Mouse (Mus musculus) left cerebral cortex, adult 2 months (tissue): ENCODE results near the gene Tcap. TPM values are rescaled to one million over a fixed set of nuclear protein-coding genes. Genes with fewer than 3 reads are reported as not detected.

Experiments
- DNase-seq, 2 experiments: peaks; one replicate each; pipeline ENCODE4 v3.0.0; 2021 to 2022; ENCODE audit warnings: low spot score in 2 of 2, mixed read lengths in 1 of 2; ENCODE audit errors: extremely low spot score in 1 of 2
- H3K27ac ChIP-seq: fragments of 200-600 bp; 2 replicates; pipeline ENCODE4 v1.8.1; 2022
- H3K4me3 ChIP-seq: fragments of 200-600 bp; 2 replicates; pipeline ENCODE4 v1.8.1; 2022
- CTCF ChIP-seq: fragments of 200-600 bp; IDR thresholded peaks from 2 replicates; pipeline ENCODE4 v1.8.1; 2022; ENCODE audit warnings: antibody characterized with exemption, mild to moderate bottlenecking, moderate library complexity
- intact Hi-C: fragments of 180-260 bp; cut with DNase I; formaldehyde crosslinking; loops from one replicate; pipeline ENCODE4 v1.15.1; 2025
- total RNA-seq, 2 experiments: library from RNA; stranded (reverse); gene quantifications; 2 replicates each; pipeline ENCODE4 v1.2.3; 2021

The Tcap gene
- total RNA-seq, 2 experiments from 2014 or later, result 8.7 to 10.0 TPM

DNA sequence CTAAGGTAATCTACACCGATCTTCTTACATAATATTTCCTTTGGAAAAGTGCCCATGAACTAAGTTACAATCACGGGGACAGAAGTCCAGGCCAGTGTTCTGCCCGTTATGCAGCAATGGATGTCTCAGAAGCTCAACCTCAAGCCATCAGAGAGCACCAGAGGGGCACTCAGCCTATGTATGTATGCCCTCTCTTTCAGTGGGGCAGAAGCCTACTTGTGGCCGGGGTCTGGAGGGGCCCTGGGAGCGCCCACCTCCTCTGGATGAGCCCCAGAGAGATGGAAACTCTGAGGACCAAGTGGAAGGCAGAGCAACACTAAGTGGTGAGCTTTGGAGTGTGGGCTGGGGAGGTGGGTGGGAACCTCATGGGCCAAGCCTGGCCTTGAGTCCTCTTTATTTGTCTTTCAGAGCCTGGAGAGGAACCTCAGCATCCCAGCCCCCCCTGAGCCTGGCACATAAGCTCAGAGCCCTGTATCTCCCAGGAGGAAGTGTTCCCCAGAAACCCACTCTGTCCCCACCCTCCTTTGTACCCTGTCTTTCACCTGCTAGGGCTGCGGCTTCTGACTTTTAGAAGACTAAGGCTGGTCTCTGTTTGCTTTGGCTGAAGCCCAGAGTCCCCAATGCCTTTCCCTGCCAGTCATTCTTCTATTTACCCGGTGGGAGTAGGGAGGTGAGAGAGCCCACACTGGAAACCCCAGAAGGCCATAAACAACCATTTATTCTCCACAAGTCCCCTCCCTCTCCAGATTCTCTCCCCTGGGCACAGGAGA, 26.8 kb upstream of the Tcap start:
- Histone ChIP-seq H3K27ac (no peak overlapping the region), H3K4me3 (no peak overlapping the region)
- no peak for TF ChIP-seq CTCF
- DNase-seq, result no peak
- intact Hi-C loops, result loop anchor here (5.0 kb wide), 2 partner anchors 80 to 230 kb away; partner anchors contain the start of genes Mien1 and Ormdl3

DNA sequence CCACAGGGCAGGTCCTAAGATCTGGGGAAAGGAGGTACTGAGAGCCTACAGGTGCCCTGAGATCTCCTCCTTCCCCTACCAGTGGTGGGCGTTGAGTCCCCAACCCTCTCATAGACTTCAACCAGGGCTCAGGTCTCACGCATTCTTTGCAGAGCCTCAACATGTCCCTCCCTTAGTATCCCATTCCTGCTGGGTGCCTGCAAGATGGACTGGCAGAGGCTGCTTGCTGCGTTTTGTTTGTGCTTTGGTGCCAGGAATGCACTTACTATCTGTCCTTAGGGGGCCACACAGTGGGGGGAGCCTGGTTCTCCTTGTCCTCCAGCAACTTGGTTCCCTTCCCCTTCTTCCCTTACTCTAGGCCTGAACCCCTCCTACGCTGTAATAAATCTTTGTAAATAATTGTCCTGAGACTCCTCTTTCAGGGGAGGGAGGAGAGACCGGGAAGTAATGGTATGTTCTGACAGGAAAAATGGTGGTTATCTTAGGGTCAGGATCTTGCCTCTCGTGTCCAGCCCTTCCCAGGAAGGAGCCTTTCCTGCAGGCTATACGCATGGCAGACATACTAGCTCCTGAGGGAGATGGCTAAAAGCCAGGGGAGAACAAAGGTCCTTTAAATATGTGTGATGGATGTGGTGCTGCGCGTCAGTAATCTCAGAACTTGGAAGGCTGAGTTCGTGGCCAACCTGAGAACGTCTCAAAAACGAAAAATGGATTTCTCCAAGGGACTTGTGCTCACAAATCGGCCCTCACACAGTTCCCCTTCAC, 26.0 kb upstream of the Tcap start:
- DNase-seq, result no peak
- intact Hi-C loops, result loop anchor here (5.0 kb wide), 2 partner anchors 80 to 230 kb away; partner anchors contain the start of genes Mien1 and Ormdl3
- TF ChIP-seq CTCF, result no peak
- peak overlapping the region; percentile 87 for H3K4me3 ChIP-seq
- peak overlapping the region; percentile 70 for H3K27ac ChIP-seq

DNA sequence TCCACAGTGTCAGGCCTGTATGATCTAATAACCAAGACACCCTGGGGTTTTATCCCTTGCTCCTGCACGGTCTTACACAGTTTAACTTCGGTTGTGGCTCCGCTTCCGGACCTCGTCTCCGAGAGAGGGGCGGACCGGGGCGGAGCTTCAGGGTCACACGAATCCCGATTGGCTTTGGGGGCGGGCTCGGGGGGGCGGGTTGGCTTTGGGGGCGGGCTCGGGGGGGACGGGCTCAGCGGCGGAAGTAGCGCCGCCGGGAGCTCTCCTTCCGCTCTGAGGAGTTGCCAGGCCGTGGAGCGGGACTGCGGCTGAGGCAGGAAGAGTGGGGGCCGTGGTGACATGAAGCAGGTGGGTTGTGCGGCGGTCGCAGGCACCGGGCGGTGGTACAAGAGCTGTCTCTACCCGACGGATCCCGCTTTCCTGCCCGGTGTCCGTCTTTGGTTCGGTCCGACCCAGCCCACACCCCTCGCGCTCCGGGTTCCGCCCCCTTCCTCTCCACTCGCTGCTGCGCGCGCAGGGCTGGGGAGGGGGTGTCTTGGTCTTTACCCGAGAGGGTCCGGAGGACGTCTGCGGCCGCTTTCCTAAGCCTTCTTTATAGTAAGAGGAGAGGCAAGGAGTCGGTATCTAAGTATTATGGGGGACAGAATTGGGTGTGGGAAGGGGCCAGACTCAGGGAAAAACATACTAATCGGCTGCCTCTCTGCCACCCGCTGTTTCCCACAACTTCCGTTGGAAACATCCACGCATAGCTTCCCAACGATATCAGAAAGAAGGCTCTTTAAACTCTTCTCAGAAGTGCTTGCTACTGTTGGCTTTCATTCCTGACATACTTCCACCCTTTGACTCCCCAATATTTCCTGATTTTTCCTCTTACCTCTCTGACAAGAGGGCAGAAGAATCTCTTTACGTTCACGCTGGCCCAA, 25.2 kb upstream of the Tcap start, which contains the start of gene Stard3:
Gene Stard3, plus strand, starts transcription at position 208 of the 923 bp plus-strand sequence.
- intact Hi-C loops, result loop anchor here (5.0 kb wide), 2 partner anchors 79 to 229 kb away; partner anchors contain the start of genes Mien1 and Ormdl3

GRCm38 (mm10) chr11:98360866-98361521, 22.6 kb upstream of the Tcap start:
- no peak for TF ChIP-seq CTCF
- intact Hi-C loops, result no loop called here
- no peak for DNase-seq
- H3K4me3 ChIP-seq, result no peak overlapping the region
- peak overlapping the region; percentile 70 for H3K27ac ChIP-seq

More for the DNA sequence above, 25.2 kb upstream of the Tcap start, which contains the start of gene Stard3:
- peak; percentile 79 to 85 for DNase-seq
- no peak for TF ChIP-seq CTCF
- H3K4me3 ChIP-seq, result peak within 1 kb of the TSS; percentile 87
- peak within 1 kb of the TSS; percentile 94 for H3K27ac ChIP-seq

GRCm38 (mm10) chr11:98363817-98364216, 19.8 kb upstream of the Tcap start:
- Histone ChIP-seq H3K27ac (no peak overlapping the region), H3K4me3 (no peak overlapping the region)
- no peak for TF ChIP-seq CTCF
- intact Hi-C loops, result no loop called here
- DNase-seq, result no peak

GRCm38 (mm10) chr11:98364410-98364809, 19.2 kb upstream of the Tcap start:
- no peak for DNase-seq
- no peak for TF ChIP-seq CTCF
- H3K4me3 ChIP-seq, result no peak overlapping the region
- H3K27ac ChIP-seq, result no peak overlapping the region
- intact Hi-C loops, result no loop called here

DNA sequence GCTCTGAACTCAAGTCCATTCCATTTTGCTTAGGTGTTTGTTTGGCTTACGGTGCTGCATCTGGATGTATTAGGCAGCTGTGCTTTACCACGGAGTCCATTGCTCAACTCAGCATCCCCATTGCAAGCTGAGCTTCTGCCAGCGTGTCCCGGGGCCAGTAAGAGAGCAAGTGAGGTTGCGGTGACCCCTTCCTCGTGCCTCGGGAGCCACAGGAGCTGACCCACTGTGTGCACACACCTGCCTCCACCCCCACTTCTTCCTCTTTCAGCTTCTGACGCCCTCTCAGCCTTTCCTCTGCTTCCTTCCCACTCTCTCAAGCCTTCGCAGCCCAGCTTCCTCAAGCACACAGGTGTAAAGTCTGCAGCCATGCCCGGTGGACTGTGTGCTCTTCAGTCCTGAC, 17.3 kb upstream of the Tcap start:
- peak overlapping the region; percentile 76 for H3K27ac ChIP-seq
- intact Hi-C loops, result no loop called here

DNA sequence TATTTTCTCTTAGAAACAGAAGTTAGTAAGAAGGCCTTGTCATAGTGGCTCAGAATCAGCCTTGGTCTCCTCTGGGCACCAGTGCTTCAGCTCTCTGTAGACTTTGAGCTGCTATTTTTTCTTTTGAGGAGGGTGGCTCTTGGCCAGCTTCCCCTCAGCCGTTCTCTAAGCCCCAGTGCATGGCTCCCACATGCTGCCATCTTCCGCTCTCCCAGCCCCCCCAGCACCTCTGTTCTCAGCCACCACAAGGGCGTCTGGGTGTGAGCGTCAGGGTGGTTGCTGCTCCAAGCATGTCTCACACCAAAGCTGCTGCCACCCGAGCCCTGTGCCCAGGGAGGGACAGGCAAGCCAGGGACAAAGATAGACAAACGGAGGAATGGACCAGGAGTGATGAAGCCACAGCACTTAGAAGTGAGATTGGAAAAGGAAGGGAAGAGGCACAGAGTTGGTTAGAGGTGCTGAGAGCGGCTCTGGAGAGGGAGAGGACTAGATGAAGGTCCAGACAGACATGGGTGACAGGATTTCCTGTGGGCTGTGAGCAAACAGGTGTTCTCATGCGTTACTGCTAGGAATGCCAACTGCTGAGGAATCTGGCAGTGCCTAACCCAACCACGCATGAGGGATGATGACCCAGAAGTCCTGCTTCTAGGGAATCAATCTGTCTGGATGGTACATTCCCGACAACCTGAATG, 16.3 kb upstream of the Tcap start:
- DNase-seq, result no peak
- H3K27ac ChIP-seq, result peak overlapping the region; percentile 76; the same call in 1 of the 2 replicates
- intact Hi-C loops, result no loop called here
- no peak for TF ChIP-seq CTCF
- H3K4me3 ChIP-seq, result no peak overlapping the region

More for the DNA sequence above, 17.3 kb upstream of the Tcap start:
- no peak overlapping the region for H3K4me3 ChIP-seq
- no peak for DNase-seq
- TF ChIP-seq CTCF, result no peak

DNA sequence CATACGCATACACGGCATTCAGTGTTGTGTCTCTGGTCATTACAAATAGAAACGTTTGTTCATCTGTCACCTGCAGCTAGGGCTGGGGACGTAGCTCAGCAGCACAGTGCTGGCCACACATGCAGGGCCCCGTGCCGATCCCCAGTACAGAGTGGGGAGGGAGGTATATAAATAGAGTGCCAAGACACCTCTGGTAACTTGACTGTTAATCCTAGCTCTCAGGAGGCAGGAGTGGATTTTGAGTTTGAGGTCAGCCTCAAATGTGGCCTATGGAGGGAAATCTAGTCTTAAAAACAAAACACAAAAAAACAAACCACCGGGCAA, 15.8 kb upstream of the Tcap start:
- no peak for TF ChIP-seq CTCF
- DNase-seq, result no peak
- Histone ChIP-seq H3K27ac (peak overlapping the region; percentile 76; the same call in 1 of the 2 replicates), H3K4me3 (no peak overlapping the region)
- intact Hi-C loops, result no loop called here

- Histone ChIP-seq H3K4me3 (no peak overlapping the region), H3K27ac (peak overlapping the region; percentile 29)
- no peak for TF ChIP-seq CTCF
- DNase-seq, result no peak
- intact Hi-C loops, result no loop called here
Measured at GRCm38 (mm10) chr11:98369337-98369736, 14.3 kb upstream of the Tcap start.
